ENCODE assay signal across 25 mouse cellular contexts in genomic region chr13:56630552-56630951, GRCm38 (mm10). TPM values are rescaled to one million over a fixed set of nuclear protein-coding genes. Genes with fewer than 3 reads are reported as not detected.
DNase-seq lines count a peak whose midpoint lies in the region; ATAC-seq and TF ChIP-seq lines count a peak whose summit lies in the region.
"Had no signal": no experiment of that assay in that cellular context is flagged by ENCODE, and none has a peak within 500 bp of the region (broad histone marks: within the 10 kb centered on the region; RNA-seq: fewer than 3 reads in every experiment).

No protein-coding gene starts in this region.

- H3K36me3 ChIP-seq in intestine, postnatal 0 days (ENCODE audit: control insufficient read depth, insufficient read depth) = peaks cover 38% of the 10 kb centered on the region; the same call in 1 of the 2 replicates
- H3K36me3 ChIP-seq: hindbrain, embryonic 13.5 days; liver, embryonic 15.5 days; neural tube, embryonic 13.5 days had no signal

- peak; percentile 87 for ATAC-seq in intestine, postnatal 0 days
- ATAC-seq: forebrain, embryonic 14.5 days; inflammation-experienced regulatory T-cells, adult 6 months; midbrain, embryonic 16.5 days had no signal

- peak overlapping the region; percentile 64 for H3K27ac ChIP-seq in intestine, postnatal 0 days (ENCODE audit: low read depth, low read length)
- H3K27ac ChIP-seq: embryonic facial prominence, embryonic 13.5 days; heart, embryonic 13.5 days; hindbrain, embryonic 13.5 days; limb, embryonic 13.5 days; liver, embryonic 15.5 days; neural tube, embryonic 13.5 days had no signal

- H3K9ac ChIP-seq in intestine, postnatal 0 days (ENCODE audit: low read depth, low read length) = no peak overlapping the region
- H3K9ac ChIP-seq: embryonic facial prominence, embryonic 13.5 days; heart, embryonic 13.5 days; hindbrain, embryonic 13.5 days; limb, embryonic 13.5 days; liver, embryonic 15.5 days; neural tube, embryonic 13.5 days had no signal

- peak overlapping the region; percentile 27; the same call in 1 of the 2 replicates for H3K4me2 ChIP-seq in intestine, postnatal 0 days (replicated peaks; ENCODE audit: low read depth)
- H3K4me2 ChIP-seq: embryonic facial prominence, embryonic 13.5 days; heart, embryonic 13.5 days; hindbrain, embryonic 13.5 days; limb, embryonic 13.5 days; liver, embryonic 15.5 days; neural tube, embryonic 13.5 days had no signal

- H3K9me3 ChIP-seq in intestine, postnatal 0 days (ENCODE audit: control insufficient read depth) = no peaks in the 10 kb centered on the region
- H3K9me3 ChIP-seq: embryonic facial prominence, embryonic 13.5 days; heart, embryonic 13.5 days; hindbrain, embryonic 13.5 days; limb, embryonic 13.5 days; liver, embryonic 15.5 days; neural tube, embryonic 13.5 days had no signal

- peak; percentile 93 for DNase-seq in heart, adult 11 months
- DNase-seq in heart, postnatal 10 days = no peak
- peak; percentile 33 for DNase-seq in lung, postnatal 10 days
- no peak for DNase-seq in lung, postnatal 25 days (ENCODE audit: low spot score)
- DNase-seq in adrenal gland, postnatal 14 days = no peak
- DNase-seq in adrenal gland, adult 8-10 months = no peak
- DNase-seq in heart, adult 9 months (ENCODE audit: low spot score in 2 of 2) = no peak
- DNase-seq: adrenal gland, adult 2 months; cerebellum, adult 2 months; cerebellum, postnatal 25 days; heart, postnatal 36 days; kidney, postnatal 4 days; layer of hippocampus, adult 9-11 months; lung, postnatal 4 days had no signal

- 14% methylated on average over 6 of the region's 6 CpGs for WGBS in intestine, postnatal 0 days

- H3K4me1 ChIP-seq in intestine, postnatal 0 days (replicated peaks; ENCODE audit: control insufficient read depth, insufficient read depth, low read length) = peaks cover 26% of the 10 kb centered on the region

- intact Hi-C loops in heart, postnatal 10 days (cut with DNase I) = no loop called here

- H3K4me3 ChIP-seq in intestine, postnatal 0 days (ENCODE audit: low read depth, low read length) = no peak overlapping the region
- H3K4me3 ChIP-seq: embryonic facial prominence, embryonic 13.5 days; heart, embryonic 13.5 days; hindbrain, embryonic 13.5 days; limb, embryonic 13.5 days; liver, embryonic 15.5 days; myocyte; neural tube, embryonic 13.5 days had no signal

- H3K27me3 ChIP-seq in intestine, postnatal 0 days (replicated peaks; ENCODE audit: control insufficient read depth, insufficient read depth, low read length) = no peaks in the 10 kb centered on the region
- H3K27me3 ChIP-seq: embryonic facial prominence, embryonic 13.5 days; heart, embryonic 13.5 days; hindbrain, embryonic 13.5 days; limb, embryonic 13.5 days; liver, embryonic 15.5 days; neural tube, embryonic 13.5 days had no signal

- no peak for TF ChIP-seq CTCF in intestine, postnatal 0 days (IDR thresholded peaks at IDR 0.05; ENCODE audit: low read depth)

RNA-seq across cellular contexts. Expression of gene Tgfbi, which starts 21.2 kb away (rescaled TPM):
- 10 to 100 TPM; 18.6 to 21.2 TPM for total RNA-seq in heart, postnatal 10 days (2021)
- polyA plus RNA-seq in intestine, postnatal 0 days (2015; fragmentation: Nextera tagmentation; extraction: Ambion mirVana) = 101 and 105 TPM in 2 replicates
- total RNA-seq in adrenal gland, postnatal 14 days (2021) = 40.1 and 59.6 TPM in 2 replicates
- total RNA-seq in adrenal gland, adult 8-10 months (2022) = 100 to 1,000 TPM in 2 of 4 experiments, 10 to 100 TPM in 2; 35.2 to 174 (median 104) TPM

Comparison
In these comparisons a context has a peak if more than half of its experiments do, and no peak if none do; other contexts are left out.
1. DNase-seq: peak in heart, adult 11 months (single experiment) and lung, postnatal 10 days (single experiment); none in heart, postnatal 10 days (0 of 2), lung, postnatal 25 days (single experiment), adrenal gland, postnatal 14 days (single experiment), adrenal gland, adult 8-10 months (single experiment) and heart, adult 9 months (0 of 2).